Mouse (Mus musculus): ENCODE data around the gene Tdrkh.

The Tdrkh gene

GRCm38 (mm10) chr3:94388047-94388446, 25.0 kb upstream of the Tdrkh start:
- no peak for DNase-seq (ENCODE audit: low spot score in 2 of 2)

- DNase-seq (ENCODE audit: low spot score in 2 of 2), result no peak
Observed at GRCm38 (mm10) chr3:94389420-94389819, 23.7 kb upstream of the Tdrkh start.

GRCm38 (mm10) chr3:94391001-94391400, 22.1 kb upstream of the Tdrkh start:
- no peak for DNase-seq (ENCODE audit: low spot score in 2 of 2)

GRCm38 (mm10) chr3:94392128-94392527, 20.9 kb upstream of the Tdrkh start:
- DNase-seq (ENCODE audit: low spot score in 2 of 2), result no peak

- DNase-seq (ENCODE audit: low spot score in 2 of 2), result no peak
Observed at GRCm38 (mm10) chr3:94393049-94393448, 20.0 kb upstream of the Tdrkh start.

GRCm38 (mm10) chr3:94396336-94396735, 16.7 kb upstream of the Tdrkh start:
- no peak for DNase-seq (ENCODE audit: low spot score in 2 of 2)

GRCm38 (mm10) chr3:94396851-94397250, 16.2 kb upstream of the Tdrkh start:
- no peak for DNase-seq (ENCODE audit: low spot score in 2 of 2)

GRCm38 (mm10) chr3:94398217-94398616, 14.9 kb upstream of the Tdrkh start, which contains the start of gene Lingo4:
TSS of gene Lingo4 (plus strand) at chr3:94398517.
- DNase-seq (ENCODE audit: low spot score in 2 of 2), result no peak

- no peak for DNase-seq (ENCODE audit: low spot score in 2 of 2)
Observed at GRCm38 (mm10) chr3:94398943-94399481, 14.1 kb upstream of the Tdrkh start.

- no peak for DNase-seq (ENCODE audit: low spot score in 2 of 2)
Observed at GRCm38 (mm10) chr3:94399663-94400310, 13.3 kb upstream of the Tdrkh start.

GRCm38 (mm10) chr3:94402451-94402850, 10.6 kb upstream of the Tdrkh start:
- no peak for DNase-seq (ENCODE audit: low spot score in 2 of 2)

GRCm38 (mm10) chr3:94404366-94405054, 8.6 kb upstream of the Tdrkh start:
- DNase-seq (ENCODE audit: low spot score in 2 of 2), result peak; percentile 41 to 67

GRCm38 (mm10) chr3:94405561-94405960, 7.5 kb upstream of the Tdrkh start:
- no peak for DNase-seq (ENCODE audit: low spot score in 2 of 2)

GRCm38 (mm10) chr3:94412530-94412929, 543 bp upstream of the Tdrkh start:
- DNase-seq (ENCODE audit: low spot score in 2 of 2), result no peak

- no peak for DNase-seq (ENCODE audit: low spot score in 2 of 2)
Observed at GRCm38 (mm10) chr3:94430980-94431379, 17.9 kb downstream of the Tdrkh start.

- DNase-seq (ENCODE audit: low spot score in 2 of 2), result no peak
Observed at GRCm38 (mm10) chr3:94434305-94434704, 21.2 kb downstream of the Tdrkh start.

GRCm38 (mm10) chr3:94436420-94436819, 23.3 kb downstream of the Tdrkh start:
- no peak for DNase-seq (ENCODE audit: low spot score in 2 of 2)

GRCm38 (mm10) chr3:94441182-94441581, 28.1 kb downstream of the Tdrkh start:
- peak in 1 of 2 experiments; percentile 29 for DNase-seq (ENCODE audit: low spot score in 2 of 2)

GRCm38 (mm10) chr3:94442951-94443596, 30.0 kb downstream of the Tdrkh start, which contains the start of gene Mrpl9:
TSS of gene Mrpl9 (plus strand) at chr3:94443318.
- DNase-seq (ENCODE audit: low spot score in 2 of 2), result peak; percentile 95 to 96

GRCm38 (mm10) chr3:94443597-94443964, 30.5 kb downstream of the Tdrkh start, which contains the start of gene Oaz3:
TSS of gene Oaz3 (minus strand) at chr3:94443915.
- DNase-seq (ENCODE audit: low spot score in 2 of 2), result no peak

- DNase-seq (ENCODE audit: low spot score in 2 of 2), result no peak
Observed at GRCm38 (mm10) chr3:94449377-94449776, 36.3 kb downstream of the Tdrkh start.

GRCm38 (mm10) chr3:94456529-94457000, 43.5 kb downstream of the Tdrkh start:
- peak; percentile 74 to 87 for DNase-seq (ENCODE audit: low spot score in 2 of 2)
